Mouse (Mus musculus): Measurements from ENCODE around the gene Trim30d. TPM values are rescaled to one million over a fixed set of nuclear protein-coding genes. Genes with fewer than 3 reads are reported as not detected.
"Not testable (repeated sequence)": the region's sequence is repeated elsewhere in the genome, so short reads cannot be mapped to it uniquely, and the experiment has no call there.

Gene Trim30d
- 0.14 and 0.28 TPM in 2 replicates for polyA plus RNA-seq (2015; fragmentation: Nextera tagmentation; extraction: Ambion mirVana)

DNA sequence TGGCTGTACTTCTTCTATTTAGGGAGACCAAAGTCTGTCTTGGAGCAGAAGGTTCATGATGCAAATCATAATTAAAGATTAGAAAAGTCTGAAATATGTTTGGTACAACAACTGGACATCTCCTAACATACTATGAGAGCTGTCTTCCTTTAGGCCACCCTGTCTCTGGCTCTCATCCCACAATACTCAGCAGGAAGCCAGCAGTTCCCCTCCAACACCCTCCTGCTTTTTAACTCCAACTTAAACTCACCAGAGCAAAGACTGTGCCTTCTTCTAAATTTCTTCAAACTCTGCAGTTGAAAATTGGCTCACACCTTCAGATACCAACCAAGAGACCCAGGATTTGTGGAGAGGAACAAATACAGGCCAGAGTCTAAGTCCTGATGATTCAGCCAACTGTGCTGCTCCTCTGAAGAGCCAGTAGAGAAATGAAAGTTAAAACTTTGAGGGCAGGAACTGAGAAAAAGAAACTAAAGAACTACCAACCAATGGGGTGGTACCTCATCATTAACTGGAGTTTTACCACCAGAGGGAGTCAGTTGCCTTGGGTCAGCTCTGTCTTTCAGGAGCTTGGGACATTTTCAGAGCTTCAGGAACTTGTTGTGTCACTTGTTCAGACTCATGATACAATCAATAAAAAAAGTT is at the start of gene Trim30d:
TSS of gene Trim30d (minus strand) at position 429 of the 645 bp plus-strand sequence.
- not testable (repeated sequence) for H3K27me3 ChIP-seq; H3K9ac ChIP-seq (replicated peaks); H3K4me3 ChIP-seq; H3K36me3 ChIP-seq; H3K4me2 ChIP-seq (replicated peaks); H3K27ac ChIP-seq (replicated peaks); H3K4me1 ChIP-seq; H3K9me3 ChIP-seq; ATAC-seq (replicated peaks)

DNA sequence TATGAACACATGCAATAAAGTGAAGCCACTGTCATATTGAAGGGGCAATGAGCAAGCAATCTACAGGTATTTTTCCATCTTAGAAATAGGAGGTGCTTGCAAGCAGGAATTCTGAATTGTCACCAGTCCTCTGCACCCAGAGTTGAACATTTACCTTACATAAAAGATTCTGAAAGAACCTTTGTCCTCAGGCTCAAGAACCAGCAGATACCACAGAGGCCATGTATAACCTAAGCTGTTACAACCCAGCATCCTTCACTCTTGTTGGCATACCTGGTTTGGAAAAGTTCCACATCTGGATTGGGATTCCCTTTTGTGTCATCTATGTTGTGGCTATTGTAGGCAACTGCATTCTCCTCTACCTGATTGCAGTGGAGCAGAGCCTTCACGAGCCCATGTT is 45.1 kb upstream of the Trim30d start:
- 83% methylated on average over 1 of the region's 1 CpGs for WGBS
- H3K36me3 ChIP-seq = no peaks in the 10 kb centered on the region
- no peaks in the 10 kb centered on the region for H3K27me3 ChIP-seq
- H3K4me1 ChIP-seq = no peaks in the 10 kb centered on the region
- no peak overlapping the region for H3K27ac ChIP-seq (replicated peaks)
- H3K9ac ChIP-seq (replicated peaks) = no peak overlapping the region
- no peaks in the 10 kb centered on the region for H3K9me3 ChIP-seq
- ATAC-seq (replicated peaks) = no peak
- H3K4me3 ChIP-seq = no peak overlapping the region
- H3K4me2 ChIP-seq (replicated peaks) = no peak overlapping the region

DNA sequence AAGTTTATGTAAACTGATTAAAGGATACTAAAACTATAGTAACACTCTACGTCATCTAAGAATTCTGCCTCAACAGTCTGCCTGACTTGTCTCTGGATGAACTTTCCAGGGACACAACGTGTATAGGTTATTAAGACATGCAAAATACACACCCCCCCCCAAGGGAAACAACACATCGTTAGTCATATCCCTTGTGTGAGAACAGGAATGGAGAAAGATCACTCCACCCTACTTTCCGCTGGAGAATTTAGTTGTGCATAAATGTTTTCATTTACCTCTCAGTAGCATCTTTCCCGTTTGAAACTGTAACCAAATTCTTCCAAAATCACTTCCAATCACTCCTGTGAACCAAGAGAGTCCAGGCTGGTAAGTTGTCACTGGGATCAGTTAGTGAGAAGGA is 42.2 kb upstream of the Trim30d start, which contains the start of gene Olfr651:
TSS of gene Olfr651 (plus strand) at position 301 of the 400 bp plus-strand sequence.
- Histone ChIP-seq H3K4me2 (replicated peaks) (no peak within 1 kb of the TSS), H3K4me3 (no peak within 1 kb of the TSS), H3K36me3 (no peaks in the 10 kb centered on the region), H3K27me3 (no peaks in the 10 kb centered on the region), H3K27ac (replicated peaks) (no peak within 1 kb of the TSS), H3K4me1 (no peaks in the 10 kb centered on the region), H3K9ac (replicated peaks) (no peak within 1 kb of the TSS), H3K9me3 (no peaks in the 10 kb centered on the region)
- 75% methylated on average over 5 of the region's 5 CpGs for WGBS
- no peak for ATAC-seq (replicated peaks)

DNA sequence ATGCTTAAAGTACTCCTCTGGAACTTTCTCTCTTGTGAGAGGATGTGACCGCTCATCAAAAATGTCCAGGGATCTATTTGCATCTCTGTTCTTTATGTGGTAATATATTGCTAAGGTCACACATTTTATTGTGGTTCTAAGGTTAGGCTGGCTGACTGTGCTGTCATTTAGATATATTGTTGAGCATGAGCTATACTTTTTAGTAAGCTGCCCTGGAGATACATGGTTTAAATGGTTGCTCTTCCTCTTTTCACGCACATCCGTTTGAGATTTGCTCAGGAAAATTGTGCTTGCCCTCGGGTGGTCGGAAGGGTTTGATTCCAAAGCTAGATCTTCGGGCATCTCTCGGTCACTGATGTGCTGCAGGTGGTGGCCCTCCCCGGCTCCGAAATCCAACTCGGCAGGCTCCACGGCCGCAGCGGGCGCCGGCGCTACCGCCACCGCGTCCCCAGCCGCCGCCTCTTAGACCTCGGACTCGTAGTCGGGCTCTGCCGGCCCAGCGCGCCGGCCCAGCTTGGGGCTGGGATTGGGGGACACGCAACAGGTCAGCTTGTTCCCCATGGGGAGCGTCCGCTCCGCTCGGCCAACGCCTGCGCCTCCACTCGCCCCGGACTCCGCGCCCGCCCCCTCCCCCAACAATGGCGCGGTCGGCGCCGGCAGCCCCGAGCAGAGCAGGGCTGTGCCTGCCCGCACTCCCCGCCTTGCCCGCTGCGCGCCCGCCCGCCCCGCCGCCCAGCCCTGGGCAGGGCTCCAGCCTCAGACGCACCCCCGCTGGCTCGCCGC is 5.9 kb downstream of the Trim30d start:
- Histone ChIP-seq H3K36me3 (no peaks in the 10 kb centered on the region), H3K9me3 (no peaks in the 10 kb centered on the region), H3K9ac (replicated peaks) (0 out of 2 replicates have a peak overlapping the region, but pooled peaks have one; percentile 3), H3K4me1 (no peaks in the 10 kb centered on the region), H3K4me3 (peak overlapping the region; percentile 44), H3K27me3 (no peaks in the 10 kb centered on the region), H3K4me2 (replicated peaks) (peak overlapping the region; percentile 55), H3K27ac (replicated peaks) (no peak overlapping the region)
- 3% methylated on average over 59 of the region's 59 CpGs for WGBS
- ATAC-seq (replicated peaks) = peak; percentile 94

DNA sequence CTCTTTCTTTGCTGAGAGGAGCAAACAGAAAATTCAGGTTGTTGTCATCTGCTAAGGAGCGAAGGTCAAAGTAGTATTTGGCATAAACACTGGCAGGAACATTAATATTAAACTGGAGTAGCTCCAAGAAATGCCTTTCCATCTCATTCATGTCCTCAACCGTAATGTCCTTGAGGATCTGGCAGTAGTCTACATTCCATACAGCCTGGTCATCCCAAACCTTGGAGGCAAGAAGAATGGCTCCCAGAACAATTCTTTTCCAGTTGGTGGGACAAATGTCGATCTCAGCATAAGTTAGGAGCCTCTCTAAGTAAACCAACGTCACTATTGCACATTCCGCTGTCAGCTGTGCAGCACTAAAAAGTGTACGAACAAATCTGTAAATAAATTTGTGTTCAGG is 6.5 kb downstream of the Trim30d start:
- H3K9me3 ChIP-seq; H3K27me3 ChIP-seq; ATAC-seq (replicated peaks); H3K9ac ChIP-seq (replicated peaks); H3K4me3 ChIP-seq; H3K36me3 ChIP-seq; H3K4me1 ChIP-seq; H3K27ac ChIP-seq (replicated peaks); H3K4me2 ChIP-seq (replicated peaks): not testable (repeated sequence)
- 74% methylated on average over 6 of the region's 6 CpGs for WGBS

DNA sequence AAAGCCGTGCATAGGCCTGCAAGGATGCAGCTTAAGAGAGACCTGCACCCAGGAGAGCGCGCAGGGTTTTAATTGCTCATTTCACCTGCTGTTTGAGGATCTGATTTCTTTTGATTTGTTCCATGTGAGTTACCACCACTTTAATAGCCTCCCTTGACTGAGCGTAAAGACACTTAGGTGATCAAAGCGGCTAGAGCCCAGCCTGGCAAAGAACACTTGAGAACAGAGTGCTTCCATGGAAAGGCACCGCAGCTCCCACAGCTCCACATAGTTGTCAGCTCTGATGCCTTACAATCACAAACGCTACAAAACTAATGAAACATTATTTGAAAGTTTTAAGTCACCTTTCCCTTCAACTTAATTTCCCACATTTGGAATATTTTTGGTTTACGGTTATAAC is 8.2 kb downstream of the Trim30d start:
- ATAC-seq (replicated peaks); H3K4me1 ChIP-seq; H3K36me3 ChIP-seq; H3K9me3 ChIP-seq; H3K27me3 ChIP-seq; H3K4me3 ChIP-seq; H3K9ac ChIP-seq (replicated peaks); H3K27ac ChIP-seq (replicated peaks); H3K4me2 ChIP-seq (replicated peaks): not testable (repeated sequence)
- 17% methylated on average over 7 of the region's 8 CpGs for WGBS

DNA sequence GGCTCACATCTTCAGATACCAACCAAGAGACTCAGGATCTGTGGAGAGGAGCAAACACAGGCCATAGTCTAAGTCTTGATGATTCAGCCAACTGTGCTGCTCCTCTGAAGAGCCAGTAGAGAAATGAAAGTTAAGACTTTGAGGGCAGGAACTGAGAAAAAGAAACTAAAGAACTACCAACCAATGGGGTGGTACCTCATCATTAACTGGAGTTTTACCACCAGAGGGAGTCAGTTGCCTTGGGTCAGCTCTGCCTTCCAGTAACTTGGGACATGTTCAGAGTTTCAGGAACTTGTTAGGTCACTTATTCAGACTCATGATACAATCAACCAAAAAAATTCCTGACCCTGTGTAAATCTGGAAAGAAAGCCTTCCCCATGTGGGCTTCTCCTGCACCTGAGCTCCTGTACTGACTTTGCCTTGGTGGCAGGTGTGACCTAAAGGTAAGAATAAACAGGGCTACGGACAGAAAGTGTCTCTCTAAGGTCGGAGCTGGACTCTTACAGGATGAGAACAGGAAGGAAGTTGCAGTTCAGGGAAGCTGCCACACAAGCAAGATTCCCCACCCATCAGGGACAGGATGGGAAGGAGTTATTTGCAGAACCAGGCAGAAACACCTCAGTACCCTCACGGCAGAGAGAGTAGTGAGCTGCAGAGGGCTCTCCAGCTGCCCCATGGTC is 42.4 kb downstream of the Trim30d start, which contains the start of gene Trim30a:
TSS of gene Trim30a (minus strand) at position 129 of the 680 bp plus-strand sequence.
- Histone ChIP-seq H3K27me3 (no peaks in the 10 kb centered on the region), H3K36me3 (no peaks in the 10 kb centered on the region), H3K9me3 (no peaks in the 10 kb centered on the region), H3K9ac (replicated peaks) (no peak within 1 kb of the TSS), H3K27ac (replicated peaks) (no peak within 1 kb of the TSS), H3K4me1 (no peaks in the 10 kb centered on the region), H3K4me3 (no peak within 1 kb of the TSS), H3K4me2 (replicated peaks) (no peak within 1 kb of the TSS)
- ATAC-seq (replicated peaks) = no peak
- WGBS = 80% methylated on average over 3 of the region's 3 CpGs

DNA sequence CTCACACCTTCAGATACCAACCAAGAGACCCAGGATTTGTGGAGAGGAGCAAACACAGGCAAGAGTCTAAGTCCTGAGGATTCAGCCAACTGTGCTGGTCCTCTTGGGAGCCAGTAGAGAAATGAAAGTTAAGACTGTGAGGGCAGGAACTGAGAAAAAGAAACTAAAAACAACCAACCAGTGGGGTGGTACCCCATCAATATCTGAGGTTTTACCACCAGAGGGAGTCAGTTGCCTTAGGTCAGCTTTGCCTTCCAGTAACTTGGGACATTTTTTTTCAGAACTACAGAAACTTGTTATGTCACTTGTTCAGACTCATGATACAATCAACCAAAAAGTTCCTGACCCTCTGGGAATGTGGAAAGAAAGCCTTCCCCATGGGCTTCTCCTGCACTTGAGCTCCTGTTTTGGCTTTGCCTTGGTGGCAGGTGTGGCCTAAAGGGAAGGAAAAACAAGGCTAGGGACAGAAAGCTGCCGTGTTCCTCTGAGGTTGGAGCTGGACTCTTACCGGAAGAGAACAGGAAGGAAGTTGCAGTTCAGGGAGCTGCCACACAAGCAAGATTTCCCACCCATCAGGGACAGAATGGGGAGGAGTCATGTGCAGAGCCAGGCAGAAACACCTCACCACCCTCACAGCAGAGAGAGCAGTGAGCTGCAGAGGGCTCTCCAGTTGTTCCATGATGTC is 61.5 kb downstream of the Trim30d start:
- H3K9me3 ChIP-seq = no peaks in the 10 kb centered on the region
- no peak overlapping the region for H3K27ac ChIP-seq (replicated peaks)
- no peaks in the 10 kb centered on the region for H3K36me3 ChIP-seq
- 74% methylated on average over 2 of the region's 2 CpGs for WGBS
- ATAC-seq (replicated peaks) = no peak
- H3K4me3 ChIP-seq = no peak overlapping the region
- no peak overlapping the region for H3K9ac ChIP-seq (replicated peaks)
- H3K4me2 ChIP-seq (replicated peaks) = no peak overlapping the region
- H3K4me1 ChIP-seq = no peaks in the 10 kb centered on the region
- H3K27me3 ChIP-seq = no peaks in the 10 kb centered on the region

Other genes with a start within 250 kb of the Trim30d start
- 0.09 and 0.13 TPM in 2 replicates for gene Trim5, start 219.8 kb downstream of the Trim30d start, polyA plus RNA-seq (2015; fragmentation: Nextera tagmentation; extraction: Ambion mirVana)
- 1.2 and 2.0 TPM in 2 replicates for gene Trim12a, start 192.4 kb downstream of the Trim30d start, polyA plus RNA-seq (2015; fragmentation: Nextera tagmentation; extraction: Ambion mirVana)
- not detected in 2 replicates for gene Trim34b, start 178.4 kb downstream of the Trim30d start, polyA plus RNA-seq (2015; fragmentation: Nextera tagmentation; extraction: Ambion mirVana)
- gene Trim12c, start 154.5 kb downstream of the Trim30d start, polyA plus RNA-seq (2015; fragmentation: Nextera tagmentation; extraction: Ambion mirVana) = 0.80 and 0.98 TPM in 2 replicates
- gene Trim30b, start 138.0 kb downstream of the Trim30d start, polyA plus RNA-seq (2015; fragmentation: Nextera tagmentation; extraction: Ambion mirVana) = not detected in 2 replicates
- not detected in 2 replicates for gene Trim30c, start 107.0 kb downstream of the Trim30d start, polyA plus RNA-seq (2015; fragmentation: Nextera tagmentation; extraction: Ambion mirVana)
- 0.41 and 0.43 TPM in 2 replicates for gene Trim30a, start 42.7 kb downstream of the Trim30d start, polyA plus RNA-seq (2015; fragmentation: Nextera tagmentation; extraction: Ambion mirVana)
- gene Olfr651, start 42.3 kb upstream of the Trim30d start, polyA plus RNA-seq (2015; fragmentation: Nextera tagmentation; extraction: Ambion mirVana) = not detected in 2 replicates
- not detected in 2 replicates for gene Olfr652, start 53.1 kb upstream of the Trim30d start, polyA plus RNA-seq (2015; fragmentation: Nextera tagmentation; extraction: Ambion mirVana)
- not detected in 2 replicates for gene Olfr653, start 69.5 kb upstream of the Trim30d start, polyA plus RNA-seq (2015; fragmentation: Nextera tagmentation; extraction: Ambion mirVana)
- not detected in 2 replicates for gene Olfr654, start 79.2 kb upstream of the Trim30d start, polyA plus RNA-seq (2015; fragmentation: Nextera tagmentation; extraction: Ambion mirVana)
- gene Olfr655, start 93.9 kb upstream of the Trim30d start, polyA plus RNA-seq (2015; fragmentation: Nextera tagmentation; extraction: Ambion mirVana) = 0.15 TPM in 1 of 2 replicates, not detected in the other
- not detected in 2 replicates for gene Olfr656, start 106.1 kb upstream of the Trim30d start, polyA plus RNA-seq (2015; fragmentation: Nextera tagmentation; extraction: Ambion mirVana)
- not detected in 2 replicates for gene Olfr657, start 116.9 kb upstream of the Trim30d start, polyA plus RNA-seq (2015; fragmentation: Nextera tagmentation; extraction: Ambion mirVana)
- gene Olfr658, start 139.5 kb upstream of the Trim30d start, polyA plus RNA-seq (2015; fragmentation: Nextera tagmentation; extraction: Ambion mirVana) = 0.08 TPM in 1 of 2 replicates, not detected in the other
- gene Olfr659, start 158.9 kb upstream of the Trim30d start, polyA plus RNA-seq (2015; fragmentation: Nextera tagmentation; extraction: Ambion mirVana) = not detected in 2 replicates
- not detected in 2 replicates for gene Olfr661, start 178.7 kb upstream of the Trim30d start, polyA plus RNA-seq (2015; fragmentation: Nextera tagmentation; extraction: Ambion mirVana)